Comparison of ENCODE assay signal across 8 mouse cellular contexts in the genomic region with DNA sequence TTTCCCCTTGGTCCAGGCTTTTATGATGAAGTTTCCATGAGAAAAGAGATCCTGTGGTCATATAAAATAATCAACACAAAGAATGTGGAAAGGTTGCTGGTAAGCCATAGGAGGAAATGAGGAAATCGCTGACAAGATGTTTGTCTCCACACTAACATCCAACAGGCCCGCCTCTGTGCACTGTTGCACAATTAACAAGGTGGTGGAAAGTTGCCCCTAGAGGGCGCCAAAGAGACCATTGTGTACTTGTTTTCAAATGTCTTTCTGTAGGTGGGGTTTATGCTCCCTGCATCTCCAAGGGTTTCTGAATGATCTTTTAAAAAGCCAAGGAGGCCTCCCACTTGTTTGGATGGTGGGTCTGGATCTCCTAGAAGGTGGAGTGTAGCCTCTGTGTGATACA.
DNase-seq lines count a peak whose midpoint lies in the region; ATAC-seq and TF ChIP-seq lines count a peak whose summit lies in the region.

No protein-coding gene starts in this region.

- 57% methylated on average over 3 of the region's 3 CpGs for WGBS in heart, postnatal 0 days
- WGBS in lung, adult 2 months, result 48% methylated on average over 3 of the region's 3 CpGs

- no peaks in the 10 kb centered on the region for H3K4me1 ChIP-seq in heart, postnatal 0 days (ENCODE audit: control insufficient read depth, insufficient read depth)
- H3K4me1 ChIP-seq in lung, adult 2 months (ENCODE audit: control insufficient read depth, insufficient read depth, low read length), result no peaks in the 10 kb centered on the region

- H3K9ac ChIP-seq in heart, postnatal 0 days (replicated peaks; ENCODE audit: low read depth, low read length), result no peak overlapping the region

- no peaks in the 10 kb centered on the region for H3K36me3 ChIP-seq in heart, postnatal 0 days (replicated peaks; ENCODE audit: control insufficient read depth, insufficient read depth, low read length)

- peak; percentile 44; the same call in 1 of the 2 replicates for TF ChIP-seq CTCF in brain, embryonic 14.5 days (IDR thresholded peaks at IDR 0.05; ENCODE audit: borderline replicate concordance, extremely low read depth, insufficient read depth, insufficient read length)
- TF ChIP-seq CTCF in heart, postnatal 0 days (IDR thresholded peaks at IDR 0.05; ENCODE audit: low read depth), result peak; percentile 52
- peak; percentile 44 for TF ChIP-seq CTCF in lung, adult 2 months (IDR thresholded peaks at IDR 0.05; ENCODE audit: insufficient read depth, low read length)

- H3K9me3 ChIP-seq in heart, postnatal 0 days (replicated peaks; ENCODE audit: control insufficient read depth, low read length), result no peaks in the 10 kb centered on the region

- no peak overlapping the region for H3K4me3 ChIP-seq in heart, postnatal 0 days (ENCODE audit: low read depth, low read length)
- H3K4me3 ChIP-seq in lung, adult 2 months (replicated peaks; ENCODE audit: extremely low read depth, low read depth, low read length), result no peak overlapping the region

- TF ChIP-seq POLR2A in brain, embryonic 14.5 days (IDR thresholded peaks at IDR 0.05; ENCODE audit: borderline replicate concordance, extremely low read depth, insufficient read depth, insufficient read length, poor library complexity, severe bottlenecking), result no peak
- no peak for TF ChIP-seq POLR2A in lung, adult 2 months (IDR thresholded peaks at IDR 0.05; ENCODE audit: borderline replicate concordance, extremely low read depth, low read depth, low read length)

- H3K4me2 ChIP-seq in heart, postnatal 0 days (ENCODE audit: low read depth, low read length), result no peak overlapping the region

- TF ChIP-seq EP300 in heart, postnatal 0 days (IDR thresholded peaks at IDR 0.05; ENCODE audit: low read depth), result no peak

- DNase-seq in gastrocnemius, adult 18-20 months (ENCODE audit: low spot score), result peak; percentile 52
- DNase-seq in gastrocnemius, postnatal 25 days, result no peak
- peak; percentile 49 for DNase-seq in right cerebral cortex, postnatal 4 days
- DNase-seq in right cerebral cortex, postnatal 25 days, result no peak
- DNase-seq in brain, embryonic 14.5 days (ENCODE audit: low read depth), result peak; percentile 44
- DNase-seq in heart, postnatal 0 days (ENCODE audit: low spot score), result no peak
- DNase-seq in lung, adult 2 months, result peak; percentile 57
- DNase-seq in thymus, postnatal 0 days (ENCODE audit: low spot score), result peak; percentile 47

- no peak for ATAC-seq in heart, postnatal 0 days (ENCODE audit: insufficient read depth, low read depth)

- no peaks in the 10 kb centered on the region for H3K27me3 ChIP-seq in heart, postnatal 0 days (ENCODE audit: control insufficient read depth, insufficient read depth, low read length)

- no peak overlapping the region for H3K27ac ChIP-seq in heart, postnatal 0 days (ENCODE audit: low read depth)

Comparison
In these comparisons a context has a peak if more than half of its experiments do, and no peak if none do; other contexts are left out.
1. DNase-seq: peak in gastrocnemius, adult 18-20 months (single experiment), right cerebral cortex, postnatal 4 days (single experiment), brain, embryonic 14.5 days (single experiment), lung, adult 2 months (single experiment) and thymus, postnatal 0 days (single experiment); none in gastrocnemius, postnatal 25 days (single experiment), right cerebral cortex, postnatal 25 days (single experiment) and heart, postnatal 0 days (single experiment).
2. Peak in every context shown above with its lines, with median percentiles within 50 percentile points of each other: CTCF ChIP-seq.